Mouse (Mus musculus) CH12F3 (cell line): ENCODE results near the gene Acaca.

Experiments
- in situ Hi-C: fragments of 300-500 bp; cut with MboI; formaldehyde crosslinking; loops from 2 replicates; pipeline ENCODE4 v1.14.3; 2020; ENCODE audit warnings: low sequenced_read_pairs

Gene Acaca

GRCm38 (mm10) chr11:84145201-84145798, 15.8 kb downstream of the Acaca start:
- in situ Hi-C loops = no loop called here

GRCm38 (mm10) chr11:84146081-84146480, 16.6 kb downstream of the Acaca start:
- in situ Hi-C loops = no loop called here

- in situ Hi-C loops = no loop called here
These were observed 21.4 kb downstream of the Acaca start for GRCm38 (mm10) chr11:84150884-84151283.

- in situ Hi-C loops = no loop called here
These were observed 27.2 kb downstream of the Acaca start for GRCm38 (mm10) chr11:84156535-84157262.

DNA sequence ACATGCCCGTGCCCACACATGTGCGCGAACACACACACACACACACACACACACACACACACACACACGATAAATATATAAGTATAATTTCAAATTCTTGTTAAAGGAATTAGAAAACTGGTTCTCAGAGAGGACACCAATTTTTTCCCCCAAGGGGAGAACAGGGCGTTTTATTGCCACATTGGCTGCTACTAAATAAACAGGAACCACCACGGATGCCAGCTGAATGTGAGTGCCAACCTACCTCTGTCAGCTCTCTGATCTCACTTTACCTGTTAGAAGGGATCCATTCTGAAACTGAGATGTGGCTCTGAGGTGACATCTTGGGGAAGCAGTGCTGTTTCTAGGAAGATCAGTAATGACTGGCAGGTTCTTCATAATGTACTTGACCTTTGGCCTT, 34.7 kb downstream of the Acaca start:
- in situ Hi-C loops = no loop called here

DNA sequence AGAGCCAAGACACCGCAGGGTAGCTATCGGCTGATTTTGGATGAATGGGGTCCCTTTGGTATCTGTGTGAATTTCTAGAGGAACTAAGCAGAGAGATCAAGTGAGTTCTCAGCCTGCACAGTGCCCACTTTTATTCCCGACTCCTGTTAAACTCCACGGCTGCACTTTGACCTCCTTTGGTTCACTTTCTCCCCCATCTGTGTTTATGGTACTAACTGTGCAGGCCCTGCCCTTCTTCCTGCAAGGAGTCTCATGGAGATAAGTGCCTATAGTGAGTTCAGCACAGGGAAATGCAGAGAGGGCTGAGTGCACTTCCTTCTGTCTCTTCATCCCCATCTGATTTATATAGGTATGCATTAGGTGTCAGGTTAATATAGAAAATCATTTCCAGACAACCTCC, 35.1 kb downstream of the Acaca start:
- in situ Hi-C loops = no loop called here

DNA sequence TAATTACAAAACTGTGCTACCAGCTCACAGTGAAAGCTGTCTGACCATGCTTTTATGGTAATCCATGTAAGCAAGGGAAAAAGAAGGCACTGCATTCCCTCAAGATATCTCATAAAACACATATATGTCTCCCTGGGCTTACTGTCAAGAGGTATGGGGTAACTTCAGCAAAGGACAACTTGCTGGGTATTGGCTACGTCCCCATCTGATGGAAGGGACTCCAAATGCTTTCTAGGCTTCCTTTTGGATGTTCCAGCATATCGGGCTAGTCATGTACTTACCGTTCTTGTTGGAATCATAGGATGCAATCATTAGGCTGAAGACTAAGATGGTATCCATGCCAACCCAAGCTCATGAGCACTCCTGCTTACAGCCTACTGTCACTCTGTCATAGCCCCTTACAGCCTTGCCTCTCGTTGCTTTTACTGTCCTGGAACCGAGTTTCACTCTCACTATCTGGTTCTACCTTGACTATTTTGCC, 37.6 kb downstream of the Acaca start, which contains the start of gene Gm11437:
Gm11437 (minus strand) TSS at position 431 of the 481 bp plus-strand sequence.
- in situ Hi-C loops = no loop called here

GRCm38 (mm10) chr11:84168701-84169288, 39.3 kb downstream of the Acaca start:
- in situ Hi-C loops = no loop called here

- in situ Hi-C loops = no loop called here
These were observed 43.3 kb downstream of the Acaca start for GRCm38 (mm10) chr11:84172539-84173435.

GRCm38 (mm10) chr11:84178571-84178970, 49.1 kb downstream of the Acaca start:
- in situ Hi-C loops = no loop called here

DNA sequence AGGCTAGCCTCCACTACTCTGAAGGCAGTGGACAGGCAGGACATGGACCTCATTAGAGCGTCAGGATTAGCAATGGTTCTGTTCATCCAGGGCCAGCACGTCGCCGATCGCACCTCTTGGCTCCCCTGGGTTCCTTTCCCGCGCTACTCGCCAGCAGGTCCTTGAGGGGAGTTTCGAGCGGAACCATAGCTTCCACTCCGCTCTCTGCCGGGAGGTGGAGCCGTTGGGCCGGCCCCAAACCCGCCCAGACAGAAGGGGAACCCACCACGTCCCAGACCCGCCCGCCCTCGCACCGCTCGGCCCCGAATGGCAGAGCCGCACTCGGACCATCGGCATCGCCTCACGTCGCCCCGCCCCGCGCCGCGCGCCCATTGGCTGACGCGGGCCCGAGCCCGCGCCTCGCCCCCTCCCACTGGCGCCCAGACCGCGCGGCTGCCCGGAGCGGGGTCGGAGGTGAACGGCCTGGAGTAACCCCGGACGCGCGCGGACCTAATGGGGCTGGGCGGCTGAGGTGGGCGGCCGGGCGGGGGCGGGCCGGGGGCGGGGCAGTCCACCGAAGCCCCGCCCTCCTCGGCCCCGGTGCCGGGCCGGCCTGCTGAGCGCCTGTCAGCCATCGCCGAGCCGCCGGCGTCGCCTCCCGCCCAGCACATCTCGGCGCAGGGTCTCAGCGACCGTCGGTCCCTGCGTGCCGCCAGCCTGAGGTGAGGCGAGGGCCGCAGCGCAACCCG, 49.9 kb downstream of the Acaca start:
- in situ Hi-C loops = no loop called here

GRCm38 (mm10) chr11:84179954-84180598, 50.6 kb downstream of the Acaca start:
- in situ Hi-C loops = no loop called here

DNA sequence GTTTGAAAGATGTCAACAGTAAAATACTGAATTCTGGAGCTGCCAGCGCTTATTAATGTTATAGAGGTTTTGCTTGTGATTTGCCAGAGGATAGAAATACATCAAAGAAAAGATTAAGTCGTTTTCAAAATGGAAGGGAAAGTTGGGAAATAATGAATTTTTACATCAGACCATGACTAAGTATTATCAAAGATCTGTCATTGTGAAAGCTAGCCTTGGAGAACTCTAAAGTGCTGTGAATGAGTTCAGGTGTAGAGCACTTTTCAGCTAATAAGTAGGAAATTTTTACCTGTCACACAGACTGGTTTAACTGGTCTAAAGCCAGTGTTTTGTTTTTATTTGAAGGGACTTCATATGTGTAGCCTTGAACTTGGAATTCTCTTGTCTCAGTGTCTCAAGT, 51.8 kb downstream of the Acaca start:
- in situ Hi-C loops = no loop called here

- in situ Hi-C loops = no loop called here
These were observed 59.1 kb downstream of the Acaca start for GRCm38 (mm10) chr11:84188530-84188929.

- in situ Hi-C loops = no loop called here
These were observed 61.2 kb downstream of the Acaca start for GRCm38 (mm10) chr11:84190581-84191233.

DNA sequence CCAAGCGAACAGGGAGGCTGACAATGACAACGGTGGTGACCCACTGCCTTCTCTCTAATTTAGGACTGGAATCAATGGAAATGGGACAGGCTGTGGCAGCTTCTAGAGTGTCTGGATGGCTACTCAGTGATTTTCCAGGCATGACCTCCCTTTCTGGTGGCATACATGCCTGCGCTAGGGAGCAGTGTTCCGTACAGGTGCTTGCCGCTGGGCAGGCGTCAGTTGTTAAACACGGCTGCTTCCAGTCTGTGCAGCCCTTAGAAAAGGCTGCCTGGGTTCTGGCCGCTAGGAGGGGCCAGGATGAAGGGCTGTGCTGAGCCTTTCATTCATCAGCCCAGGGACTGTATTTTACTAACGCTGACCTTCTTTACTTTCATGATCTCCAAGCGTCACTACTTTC, 63.8 kb downstream of the Acaca start:
- in situ Hi-C loops = no loop called here

GRCm38 (mm10) chr11:84194751-84195150, 65.3 kb downstream of the Acaca start:
- in situ Hi-C loops = no loop called here

- in situ Hi-C loops = no loop called here
These were observed 68.3 kb downstream of the Acaca start for GRCm38 (mm10) chr11:84197607-84198402.

- in situ Hi-C loops = no loop called here
These were observed 76.3 kb downstream of the Acaca start for GRCm38 (mm10) chr11:84205776-84206175.
